Mouse (Mus musculus): Measurements from ENCODE around the gene Tmem39a.
A peak's percentile ranks its signal among the peaks of the same experiment; 100 is the strongest.

Tmem39a gene

DNA sequence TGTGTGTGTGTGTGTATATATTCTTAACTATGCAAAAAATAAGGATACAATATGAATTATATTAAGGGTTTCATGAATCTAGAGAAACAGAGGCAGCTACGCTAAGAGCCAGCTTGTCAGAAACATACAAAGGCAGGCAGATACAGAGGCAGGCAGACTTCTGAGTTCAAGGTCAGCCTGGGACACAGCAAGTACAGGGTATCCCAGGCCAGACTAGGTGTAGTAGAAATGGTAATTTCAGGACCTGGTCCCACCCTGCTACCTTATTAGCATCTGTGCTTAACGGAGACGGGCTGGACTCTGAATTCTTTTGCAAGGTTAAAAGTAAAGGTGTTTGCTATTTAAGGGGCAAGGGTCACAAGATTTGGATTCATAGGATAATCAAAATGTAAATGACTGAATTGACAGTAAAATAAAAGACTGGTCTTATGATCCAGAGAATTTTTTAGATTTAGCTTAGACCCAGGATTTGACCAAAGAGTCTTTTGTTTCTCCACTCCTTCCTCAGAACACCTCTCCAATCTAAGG lies at the start of gene Tmem39a:
TSS of gene Tmem39a (plus strand) at position 478 of the 528 bp plus-strand sequence.
- no peak for DNase-seq (ENCODE audit: low read depth, low spot score)

- DNase-seq (ENCODE audit: low read depth, low spot score): no peak
Measured at GRCm38 (mm10) chr16:38510846-38511245, 47.7 kb upstream of the Tmem39a start.

DNA sequence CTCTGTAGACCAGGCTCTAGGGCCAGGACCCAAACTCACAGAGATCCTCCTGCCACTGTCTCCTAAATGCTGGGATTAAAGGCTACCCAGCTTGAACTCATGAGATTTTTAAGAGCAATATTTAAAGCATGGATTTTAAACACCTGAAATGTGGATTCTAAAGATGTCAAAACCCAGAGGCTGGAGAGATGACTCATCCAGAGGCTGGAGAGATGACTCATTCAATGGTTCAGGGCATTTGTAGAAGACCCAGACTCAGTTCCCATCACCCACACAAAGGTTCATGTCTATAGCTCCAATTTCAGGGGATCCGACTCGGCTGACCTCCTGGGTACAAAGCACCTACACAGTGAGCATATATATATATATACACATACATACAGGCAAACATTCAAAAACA lies 39.4 kb upstream of the Tmem39a start:
- peak; percentile 71 for DNase-seq (ENCODE audit: low read depth, low spot score)

DNA sequence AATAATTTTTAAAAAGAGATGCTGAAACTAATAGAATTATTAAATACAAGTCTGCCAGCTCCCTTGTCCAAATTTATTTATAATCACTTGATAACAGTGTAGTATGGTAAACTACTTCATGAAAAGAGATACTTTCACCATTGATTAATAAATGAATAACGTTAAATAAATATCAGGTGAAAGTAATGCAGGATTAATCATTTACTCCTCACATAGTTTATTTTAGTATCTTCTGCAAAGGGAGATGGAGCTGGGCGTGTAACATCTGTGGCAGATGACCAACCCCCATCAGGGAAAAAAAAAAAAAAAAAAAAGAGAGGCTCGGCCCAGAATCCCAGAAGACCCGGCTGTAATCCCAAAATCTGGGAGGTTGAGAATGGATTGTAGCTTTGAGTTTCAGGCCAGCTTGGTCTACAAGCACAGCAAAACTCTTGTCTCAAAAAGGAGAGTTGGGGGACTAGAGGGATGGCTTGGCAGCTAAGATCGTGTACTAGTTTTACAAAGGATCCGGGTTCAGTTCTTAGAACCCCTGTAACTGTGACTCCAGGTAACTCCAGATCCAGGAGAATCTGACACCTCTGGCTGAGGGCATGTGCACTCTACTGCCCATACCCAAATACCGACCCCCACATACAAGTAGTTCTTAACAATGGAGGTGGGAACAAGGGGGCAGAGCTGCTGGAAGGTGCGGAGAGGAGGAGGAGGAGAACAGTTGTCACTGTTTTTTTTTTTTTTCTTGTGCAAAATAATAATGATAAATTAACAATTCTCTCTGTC lies 37.1 kb upstream of the Tmem39a start:
- peak; percentile 60 for DNase-seq (ENCODE audit: low read depth, low spot score)

GRCm38 (mm10) chr16:38522129-38523084 lies 36.1 kb upstream of the Tmem39a start, which contains the start of gene Timmdc1:
TSS of gene Timmdc1 (minus strand) at chr16:38522663.
- DNase-seq (ENCODE audit: low read depth, low spot score): peak; percentile 98

- DNase-seq (ENCODE audit: low read depth, low spot score): no peak
Measured at GRCm38 (mm10) chr16:38526264-38526663, 32.2 kb upstream of the Tmem39a start.

DNA sequence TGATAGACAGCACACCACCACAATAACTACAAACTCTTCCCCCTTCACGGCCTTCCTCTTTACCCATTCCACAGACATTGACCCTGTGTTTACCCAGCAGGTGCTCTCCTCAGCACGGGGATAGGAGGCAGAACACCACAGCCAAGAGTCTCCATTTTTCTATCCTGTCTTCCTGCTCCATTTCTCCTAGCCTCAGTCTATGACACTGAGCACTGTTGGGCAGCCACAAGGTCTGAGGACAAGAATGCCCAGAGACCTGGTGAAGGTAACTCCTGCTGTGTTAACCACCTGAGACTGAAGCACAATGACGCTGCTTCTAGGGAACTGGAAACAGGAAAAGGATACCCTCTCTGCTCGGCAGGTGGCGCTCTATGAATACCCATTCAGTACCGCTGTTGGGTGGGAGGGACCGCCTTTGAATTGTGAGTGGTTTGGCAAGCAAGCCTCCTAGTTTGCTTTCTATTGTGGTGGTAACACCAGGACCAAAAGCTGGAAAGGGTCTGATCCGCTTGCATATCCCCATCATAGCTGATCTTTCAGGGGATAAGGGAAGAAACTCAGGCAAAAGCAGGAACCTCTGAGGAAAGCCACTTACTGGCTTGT lies 21.9 kb upstream of the Tmem39a start:
- DNase-seq (ENCODE audit: low read depth, low spot score): peak; percentile 81

- no peak for DNase-seq (ENCODE audit: low read depth, low spot score)
Measured at GRCm38 (mm10) chr16:38538716-38539380, 19.6 kb upstream of the Tmem39a start.

DNA sequence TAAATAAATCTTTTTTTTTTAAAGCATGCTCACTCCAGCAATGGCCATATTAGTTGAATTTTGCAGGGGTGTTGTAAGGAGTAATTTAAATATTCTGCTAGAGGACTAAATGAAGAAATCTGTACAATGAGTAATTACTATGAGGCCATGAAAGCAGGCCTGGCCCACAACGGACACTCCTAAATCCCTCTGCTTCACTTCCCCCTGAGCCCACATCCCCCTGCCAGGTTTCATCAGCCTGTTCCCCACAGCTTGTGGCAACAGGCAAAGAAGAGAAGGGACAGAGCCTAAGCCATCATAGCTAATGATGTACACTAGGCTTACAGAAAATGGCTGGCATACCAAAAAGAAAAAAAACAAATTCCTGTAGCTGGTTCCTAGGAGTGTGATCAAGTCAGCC lies 10.5 kb upstream of the Tmem39a start:
- no peak for DNase-seq (ENCODE audit: low read depth, low spot score)

GRCm38 (mm10) chr16:38549479-38550396 lies 8.8 kb upstream of the Tmem39a start, which contains the start of gene Poglut1:
TSS of gene Poglut1 (minus strand) at chr16:38550258.
- DNase-seq (ENCODE audit: low read depth, low spot score): peak; percentile 78

DNA sequence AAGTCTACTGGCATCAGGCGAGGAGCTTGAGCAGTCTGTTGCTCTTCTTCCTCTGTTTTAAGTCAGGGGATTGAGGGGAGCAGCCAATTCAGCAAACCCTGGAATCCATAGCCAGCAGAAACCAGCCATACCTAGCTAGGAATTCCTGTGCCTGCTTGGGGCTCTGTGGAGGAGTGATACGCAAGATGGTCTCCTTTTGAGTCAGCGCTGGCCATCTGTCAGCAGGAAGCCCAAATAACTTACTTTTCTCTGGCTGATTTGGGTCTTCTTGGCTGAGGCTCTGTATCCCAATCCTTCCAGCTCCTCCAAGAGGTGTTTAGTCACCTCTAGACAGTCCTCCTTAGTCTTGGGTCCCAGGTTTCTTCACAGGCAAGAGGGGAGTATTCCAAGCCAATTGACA lies 2.5 kb upstream of the Tmem39a start:
- DNase-seq (ENCODE audit: low read depth, low spot score): no peak

DNA sequence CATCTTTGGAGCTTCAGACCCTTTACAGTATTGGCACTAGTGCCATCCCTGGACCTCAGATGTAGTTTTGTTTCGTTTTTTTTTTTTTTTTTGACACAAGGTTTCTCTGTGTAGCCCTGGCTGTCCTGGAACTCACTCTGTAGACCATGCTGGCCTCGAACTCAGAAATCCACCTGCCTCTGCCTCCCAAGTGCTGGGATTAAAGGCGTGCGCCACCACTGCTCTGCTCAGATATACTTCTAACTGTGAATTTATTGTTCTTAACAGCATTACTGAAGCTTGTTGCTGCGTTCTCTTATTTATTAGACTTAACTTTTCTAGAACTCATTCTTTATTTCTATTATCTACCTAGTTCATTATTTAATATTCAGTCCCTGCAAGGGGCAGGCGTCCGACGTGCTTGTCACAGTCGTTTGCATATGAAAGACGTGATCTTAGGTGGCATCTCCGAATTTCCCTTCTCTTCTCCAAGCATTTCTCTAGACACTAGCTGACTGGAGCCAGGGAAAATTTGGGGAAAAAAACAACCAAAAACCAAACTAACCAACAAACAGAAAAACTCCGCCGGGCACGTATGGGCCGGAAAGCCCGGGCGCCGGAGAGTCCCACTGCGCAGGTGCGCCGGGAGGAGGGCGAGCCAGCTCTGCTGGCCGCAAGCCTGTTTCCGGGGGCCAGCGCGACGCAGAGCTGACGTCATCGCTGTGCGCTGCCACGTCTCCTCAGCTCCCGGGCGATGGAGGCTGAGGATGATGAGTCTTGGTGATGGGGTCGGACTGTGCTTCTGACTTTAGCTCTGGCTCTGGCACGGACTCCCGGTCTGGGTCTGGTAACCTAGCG lies 3.9 kb downstream of the Tmem39a start:
- peak; percentile 95 for DNase-seq (ENCODE audit: low read depth, low spot score)

DNA sequence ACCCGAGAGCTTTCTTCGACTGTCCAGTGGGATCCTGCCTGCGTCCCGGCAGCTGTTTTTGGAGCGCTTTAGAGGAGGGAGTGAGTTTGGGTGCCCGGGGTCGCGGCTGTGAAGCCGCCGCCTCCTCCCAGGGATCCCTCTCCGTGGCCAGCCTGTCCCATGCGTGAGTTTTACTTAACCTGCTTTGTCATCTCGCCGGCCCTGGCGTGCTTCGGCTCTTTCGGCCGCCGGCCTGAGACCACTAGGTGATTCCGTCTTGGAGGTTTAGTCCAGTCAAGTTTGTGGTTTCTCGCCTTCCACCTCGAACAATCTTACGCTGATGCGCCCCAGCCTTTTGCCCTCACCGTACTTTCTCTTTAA lies 4.5 kb downstream of the Tmem39a start:
- DNase-seq (ENCODE audit: low read depth, low spot score): no peak

- DNase-seq (ENCODE audit: low read depth, low spot score): peak; percentile 23
Measured at GRCm38 (mm10) chr16:38563516-38563915, 5.0 kb downstream of the Tmem39a start.

DNA sequence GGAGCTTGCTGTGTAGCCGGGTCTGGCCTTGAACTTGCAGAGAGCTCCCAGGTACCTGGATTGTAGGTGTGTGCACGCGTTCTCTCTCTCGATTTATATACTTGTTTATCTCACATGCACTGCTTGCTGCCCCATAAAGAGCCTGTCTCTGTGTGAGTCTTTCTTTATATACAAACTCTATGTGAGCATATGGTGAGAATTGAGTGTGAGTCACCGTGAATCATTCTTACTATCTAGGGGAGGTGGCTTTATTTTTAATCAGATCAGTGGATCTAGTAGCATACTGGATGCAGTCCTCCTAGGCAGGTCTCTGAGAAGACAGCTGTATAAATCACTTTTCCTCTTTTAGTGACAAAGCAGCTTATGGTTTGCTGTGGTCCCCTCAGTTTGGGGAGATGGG lies 9.7 kb downstream of the Tmem39a start:
- peak; percentile 87 for DNase-seq (ENCODE audit: low read depth, low spot score)

GRCm38 (mm10) chr16:38571481-38571880 lies 13.0 kb downstream of the Tmem39a start:
- no peak for DNase-seq (ENCODE audit: low read depth, low spot score)

- no peak for DNase-seq (ENCODE audit: low read depth, low spot score)
Measured at GRCm38 (mm10) chr16:38584761-38585160, 26.3 kb downstream of the Tmem39a start.

GRCm38 (mm10) chr16:38585186-38585585 lies 26.7 kb downstream of the Tmem39a start:
- no peak for DNase-seq (ENCODE audit: low read depth, low spot score)

- no peak for DNase-seq (ENCODE audit: low read depth, low spot score)
Measured at GRCm38 (mm10) chr16:38587163-38587562, 28.7 kb downstream of the Tmem39a start.

Measured in 3T3-L1 (cell line).